Mouse (Mus musculus): ENCODE results near the gene Gm49405.

DNA sequence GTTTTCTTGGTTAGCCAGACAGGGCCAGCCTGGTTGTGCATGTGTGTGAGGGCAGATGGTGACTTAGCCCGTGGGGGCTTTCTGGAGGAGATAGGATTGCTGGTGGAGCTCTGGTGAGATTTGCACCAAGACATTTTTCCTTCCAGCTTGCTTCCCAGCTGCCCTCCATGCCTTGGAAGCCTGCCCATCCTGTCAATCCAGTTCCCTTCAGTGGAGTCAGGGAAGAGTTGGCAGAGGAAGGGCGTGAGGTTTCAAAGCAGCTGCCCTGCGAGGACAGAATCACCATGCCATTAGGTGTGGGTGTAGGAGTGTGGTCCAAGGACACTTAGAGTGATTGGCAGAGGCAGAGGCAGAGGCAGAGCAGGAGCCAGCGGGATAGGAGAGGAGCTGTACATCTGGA, 42.0 kb upstream of the Gm49405 start, which contains the start of gene Aldh3b3:
- TF ChIP-seq CTCF (IDR thresholded peaks at IDR 0.05; ENCODE audit: borderline replicate concordance, insufficient read depth, low read length) (no peak), POLR2A (IDR thresholded peaks at IDR 0.05; ENCODE audit: low read depth, low read length) (no peak)

Data from embryonic fibroblast, embryonic 13.5 days (primary cell).